Mouse (Mus musculus) ES-E14 (cell line): ENCODE measurements around the gene Adgrf1.

Experiments used
- MAFK ChIP-seq: IDR thresholded peaks from 2 replicates; pipeline ENCODE4 v1.6.1; 2014; ENCODE audit warnings: mild to moderate bottlenecking, low read depth, low read length, inconsistent platforms; ENCODE audit not compliant: insufficient read depth
- ZC3H11A ChIP-seq: IDR thresholded peaks from 2 replicates; pipeline ENCODE4 v1.6.1; 2012; ENCODE audit warnings: low read depth, mild to moderate bottlenecking, inconsistent platforms, low read length, borderline replicate concordance

DNA sequence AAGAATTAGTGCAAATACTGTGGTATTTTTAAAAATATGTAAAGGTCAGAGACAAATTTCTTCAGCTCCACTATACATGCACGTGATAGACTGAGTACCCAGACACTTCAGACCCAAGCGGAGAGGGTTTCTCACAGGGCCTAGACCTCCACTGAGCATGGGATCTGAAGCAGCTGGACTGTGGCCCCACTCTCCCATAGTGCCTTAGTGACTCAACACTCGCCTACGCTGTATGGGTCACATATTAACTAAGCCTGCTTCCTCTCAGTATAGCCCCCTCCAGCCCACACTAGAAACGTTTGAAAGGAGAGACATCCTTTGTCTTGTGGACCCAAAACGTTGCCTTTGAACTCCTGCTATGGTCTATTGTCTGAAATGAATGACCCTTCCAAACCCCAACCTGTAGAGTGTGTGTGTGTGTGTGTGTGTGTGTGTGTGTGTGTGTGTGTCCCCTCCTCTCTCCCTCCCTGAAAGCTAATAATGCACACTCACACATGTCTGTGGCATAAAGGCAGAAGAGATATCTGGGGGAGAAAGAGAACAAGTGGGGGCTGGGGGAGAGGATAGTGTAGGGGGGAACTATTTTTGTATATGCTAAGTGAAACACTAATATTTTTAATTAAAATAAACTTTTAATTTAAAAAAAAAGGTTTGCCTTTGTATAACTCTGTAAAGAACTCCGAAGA lies 56.0 kb downstream of the Adgrf1 start:
- TF ChIP-seq MAFK, result no peak
- TF ChIP-seq ZC3H11A, result no peak
